Mouse (Mus musculus) testis, adult 10 weeks (tissue): ENCODE data around the gene Sap30l. TPM values are rescaled to one million over a fixed set of nuclear protein-coding genes. Genes with fewer than 3 reads are reported as not detected.

Experiments
- polyA plus RNA-seq: library from polyadenylated mRNA; stranded (reverse); fragments of 350-450 nt; fragmentation: Illumina TruSeq; extraction: RNeasy Lipid Tissue Mini Kit (QIAGEN cat#74804); gene quantifications from one replicate; pipeline ENCODE4 v1.2.3, GENCODE M21; 2014; ENCODE audit warnings: low read depth, low replicate concordance

Gene Sap30l
- polyA plus RNA-seq = 0.69 TPM

GRCm38 (mm10) chr11:57800971-57801765 is at the start of gene Sap30l:
TSS of gene Sap30l (plus strand) at chr11:57801637.

GRCm38 (mm10) chr11:57832552-57833201 is 31.2 kb downstream of the Sap30l start, which contains the start of gene Hand1:
TSS of gene Hand1 (minus strand) at chr11:57832818.

Other genes starting within 250 kb of the Sap30l start
- 2.5 TPM for gene Galnt10, start 156.2 kb upstream of the Sap30l start, polyA plus RNA-seq
- gene Hand1, start 31.2 kb downstream of the Sap30l start, polyA plus RNA-seq = not detected
- gene Larp1, start 207.4 kb downstream of the Sap30l start, polyA plus RNA-seq = 77.2 TPM